Mouse (Mus musculus) liver, postnatal 0 days (tissue): ENCODE data around the gene Cacna1a. TPM values are rescaled to one million over a fixed set of nuclear protein-coding genes. Genes with fewer than 3 reads are reported as not detected.

Experiments
- ATAC-seq: fragments of 200-750 bp; cut with Nextera tagmentation; 2 replicates; pipeline ENCODE4 v1.8.0; 2017; ENCODE audit warnings: mild to moderate bottlenecking, moderate library complexity
- DNase-seq: peaks from one replicate; pipeline ENCODE4 v3.0.0-alpha.2; 2016
- H3K27ac ChIP-seq: fragments of 300-500 bp; sonication (generic); 2 replicates; pipeline ENCODE4 v1.5.1; 2014; ENCODE audit warnings: antibody characterized with exemption, moderate library complexity, mild to moderate bottlenecking, low read depth
- H3K27me3 ChIP-seq: fragments of 300-500 bp; sonication (generic); 2 replicates; pipeline ENCODE4 v1.6.1; 2014; ENCODE audit warnings: low read length, control low read depth, mixed read lengths; ENCODE audit not compliant: insufficient read depth
- H3K36me3 ChIP-seq: fragments of 300-500 bp; sonication (generic); replicated peaks from 2 replicates; pipeline ENCODE4 v1.6.1; 2014; ENCODE audit warnings: mild to moderate bottlenecking, control low read depth, low read length, moderate library complexity, mixed read lengths; ENCODE audit not compliant: insufficient read depth
- H3K4me1 ChIP-seq: fragments of 300-500 bp; sonication (generic); 2 replicates; pipeline ENCODE4 v1.6.1; 2014; ENCODE audit warnings: antibody characterized with exemption, mild to moderate bottlenecking, control low read depth; ENCODE audit not compliant: insufficient read depth
- H3K4me2 ChIP-seq: fragments of 300-500 bp; sonication (generic); 2 replicates; pipeline ENCODE4 v1.6.1; 2014; ENCODE audit warnings: low read depth, mild to moderate bottlenecking, low read length, moderate library complexity, mixed read lengths
- H3K4me3 ChIP-seq: fragments of 300-500 bp; sonication (generic); 2 replicates; pipeline ENCODE4 v1.5.1; 2014; ENCODE audit warnings: low read depth, low read length
- H3K9ac ChIP-seq: fragments of 300-500 bp; sonication (generic); replicated peaks from 2 replicates; pipeline ENCODE4 v1.6.1; 2014; ENCODE audit warnings: mild to moderate bottlenecking, moderate library complexity
- H3K9me3 ChIP-seq: fragments of 300-500 bp; sonication (generic); 2 replicates; pipeline ENCODE4 v1.6.1; 2016; ENCODE audit warnings: mild to moderate bottlenecking, control low read depth, low read length, mixed read lengths
- CTCF ChIP-seq: sonication (generic); IDR thresholded peaks from 2 replicates; pipeline ENCODE4 v1.5.1; 2016; ENCODE audit warnings: antibody characterized with exemption, low read depth
- EP300 ChIP-seq: IDR thresholded peaks from 2 replicates; pipeline ENCODE4 v1.6.1; 2016; ENCODE audit warnings: antibody characterized with exemption, low read depth, mild to moderate bottlenecking
- WGBS: fragments of 180-500 bp; shearing (Covaris S2); extraction: QIAGEN DNeasy Blood & Tissue Kit; methylation state at CpG from one replicate; pipeline ENCODE4 v1.1.7; 2014; ENCODE audit not compliant: insufficient replicate concordance; 5-methylcytosine and 5-hydroxymethylcytosine counted together
- polyA plus RNA-seq: library from polyadenylated mRNA; unstranded; fragments of >200 nt; fragmentation: Nextera tagmentation; extraction: Ambion mirVana; gene quantifications from 2 replicates; pipeline ENCODE4 v1.2.1, GENCODE M21; 2015

The Cacna1a gene
- polyA plus RNA-seq, 1 experiment from 2014 or later, result 0.49 TPM

DNA sequence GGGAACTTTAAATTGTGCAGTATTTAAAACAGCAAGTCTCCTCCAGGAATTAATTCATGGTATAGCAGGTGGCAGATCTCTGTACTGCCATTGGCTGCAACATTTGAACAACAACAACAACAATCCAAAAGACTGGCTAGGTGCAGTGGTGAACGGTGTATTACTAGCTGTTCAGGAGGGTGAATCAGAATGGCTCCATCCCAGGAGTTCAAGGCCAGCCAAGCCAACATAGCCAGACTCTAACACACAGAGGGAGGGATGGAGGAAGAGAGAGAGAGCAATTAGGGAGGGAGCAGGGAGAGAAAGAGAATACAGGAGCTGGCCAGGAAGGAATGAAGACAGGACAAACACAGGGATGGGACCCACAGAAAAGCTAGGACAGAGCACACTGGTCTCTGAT is 38.7 kb upstream of the Cacna1a start:
- H3K9ac ChIP-seq, result no peak overlapping the region
- H3K9me3 ChIP-seq, result no peaks in the 10 kb centered on the region
- WGBS, result 61% methylated on average over 1 of the region's 1 CpGs
- no peaks in the 10 kb centered on the region for H3K27me3 ChIP-seq
- no peak for ATAC-seq
- H3K4me1 ChIP-seq, result no peaks in the 10 kb centered on the region
- H3K4me3 ChIP-seq, result no peak overlapping the region
- H3K36me3 ChIP-seq, result no peaks in the 10 kb centered on the region
- TF ChIP-seq CTCF (no peak), EP300 (no peak)
- DNase-seq, result no peak
- no peak overlapping the region for H3K4me2 ChIP-seq
- H3K27ac ChIP-seq, result no peak overlapping the region

DNA sequence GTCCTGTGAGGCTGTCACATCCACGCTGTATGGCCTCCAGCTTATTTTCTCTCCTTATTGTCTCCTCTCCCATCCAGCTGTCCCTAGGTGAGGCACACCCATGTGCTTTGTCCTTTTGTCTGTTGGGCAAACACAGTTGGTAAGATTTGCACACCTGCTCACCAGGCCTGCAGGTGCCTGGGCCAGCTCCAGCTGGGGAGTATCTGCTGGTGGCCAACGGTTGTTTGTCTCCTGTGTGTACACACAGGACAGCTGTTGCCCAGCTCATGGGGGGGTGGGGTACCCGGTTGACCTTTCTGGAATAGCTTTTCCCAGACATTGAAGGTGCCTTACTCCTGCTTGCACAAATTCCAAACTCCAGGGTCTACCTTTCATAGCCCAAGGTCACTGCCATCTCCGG is 37.3 kb upstream of the Cacna1a start:
- TF ChIP-seq CTCF (no peak), EP300 (no peak)
- no peaks in the 10 kb centered on the region for H3K36me3 ChIP-seq
- no peaks in the 10 kb centered on the region for H3K27me3 ChIP-seq
- H3K4me3 ChIP-seq, result no peak overlapping the region
- H3K27ac ChIP-seq, result no peak overlapping the region
- H3K9me3 ChIP-seq, result no peaks in the 10 kb centered on the region
- no peak overlapping the region for H3K4me2 ChIP-seq
- H3K9ac ChIP-seq, result no peak overlapping the region
- DNase-seq, result no peak
- no peaks in the 10 kb centered on the region for H3K4me1 ChIP-seq
- no peak for ATAC-seq
- 55% methylated on average over 4 of the region's 4 CpGs for WGBS

DNA sequence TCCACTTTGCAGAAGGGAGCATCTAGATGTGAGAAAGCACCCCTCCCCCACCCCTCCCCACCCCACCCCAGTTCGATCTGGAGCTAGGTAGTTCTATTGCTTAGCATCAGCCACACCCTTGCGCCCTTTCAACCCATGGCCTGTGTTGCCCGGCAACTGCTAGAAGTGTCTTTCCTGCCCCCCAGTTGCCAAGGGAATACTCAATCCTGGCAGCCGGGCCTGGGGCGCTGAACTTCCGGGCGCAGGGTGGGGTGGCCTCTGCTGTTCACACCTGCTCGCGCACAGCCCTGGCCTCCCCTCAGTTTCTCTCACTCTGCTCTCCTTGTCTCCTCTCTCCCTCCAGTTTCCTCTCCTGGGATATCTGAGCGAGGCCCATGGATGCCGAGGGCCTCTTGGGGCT is 31.8 kb upstream of the Cacna1a start:
- 65% methylated on average over 10 of the region's 11 CpGs for WGBS
- TF ChIP-seq EP300, result no peak
- no peak for TF ChIP-seq CTCF
- Histone ChIP-seq H3K9ac (no peak overlapping the region), H3K4me2 (no peak overlapping the region), H3K4me3 (no peak overlapping the region), H3K27ac (no peak overlapping the region), H3K27me3 (0 out of 2 replicates have a peak, but pooled peaks cover 2% of the 10 kb centered on the region), H3K4me1 (no peaks in the 10 kb centered on the region), H3K36me3 (no peaks in the 10 kb centered on the region), H3K9me3 (no peaks in the 10 kb centered on the region)
- no peak for ATAC-seq
- no peak for DNase-seq

DNA sequence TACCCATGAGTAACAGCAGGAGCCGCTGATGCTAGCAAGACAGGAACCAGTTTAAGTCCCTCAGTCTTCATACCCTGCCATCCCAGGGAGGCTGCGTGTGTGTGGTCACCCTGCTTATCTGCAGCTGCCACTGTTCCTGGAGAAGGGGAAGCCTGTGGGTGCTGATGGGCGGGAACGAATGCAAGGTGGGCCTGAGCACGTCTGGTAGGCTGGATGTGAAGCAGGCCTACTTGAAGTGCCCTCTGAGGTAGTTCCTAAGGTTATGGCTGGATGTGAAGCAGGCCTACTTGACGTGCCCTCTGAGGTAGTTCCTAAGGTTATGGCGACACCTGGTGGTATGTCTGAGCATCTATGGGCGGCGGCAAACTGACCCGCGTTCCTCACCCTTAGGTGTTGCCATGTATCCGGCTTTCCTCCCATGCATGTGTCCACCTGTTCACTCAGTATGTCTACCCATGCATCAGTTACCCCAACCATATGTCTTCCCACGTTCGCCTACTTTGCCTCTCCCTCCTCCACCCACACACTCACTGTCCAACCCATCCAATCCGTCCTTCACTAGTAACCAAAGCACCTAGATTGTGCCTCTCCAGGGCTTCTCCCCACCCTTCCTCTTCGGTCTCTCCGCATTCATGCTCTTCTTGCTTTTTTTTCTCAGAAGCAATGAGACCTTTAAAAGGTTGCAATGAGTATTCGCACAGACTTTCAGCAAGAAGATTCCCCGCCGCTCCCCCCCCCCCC is 30.4 kb upstream of the Cacna1a start:
- H3K27ac ChIP-seq, result no peak overlapping the region
- no peaks in the 10 kb centered on the region for H3K9me3 ChIP-seq
- H3K4me2 ChIP-seq, result no peak overlapping the region
- no peak overlapping the region for H3K9ac ChIP-seq
- peak; percentile 76 for DNase-seq
- 17% methylated on average over 20 of the region's 20 CpGs for WGBS
- H3K36me3 ChIP-seq, result no peaks in the 10 kb centered on the region
- TF ChIP-seq EP300, result no peak
- peak; percentile 90 for TF ChIP-seq CTCF
- H3K27me3 ChIP-seq, result 0 out of 2 replicates have a peak, but pooled peaks cover 3% of the 10 kb centered on the region
- H3K4me1 ChIP-seq, result no peaks in the 10 kb centered on the region
- peak; percentile 43; the same call in 1 of the 2 replicates for ATAC-seq
- no peak overlapping the region for H3K4me3 ChIP-seq

DNA sequence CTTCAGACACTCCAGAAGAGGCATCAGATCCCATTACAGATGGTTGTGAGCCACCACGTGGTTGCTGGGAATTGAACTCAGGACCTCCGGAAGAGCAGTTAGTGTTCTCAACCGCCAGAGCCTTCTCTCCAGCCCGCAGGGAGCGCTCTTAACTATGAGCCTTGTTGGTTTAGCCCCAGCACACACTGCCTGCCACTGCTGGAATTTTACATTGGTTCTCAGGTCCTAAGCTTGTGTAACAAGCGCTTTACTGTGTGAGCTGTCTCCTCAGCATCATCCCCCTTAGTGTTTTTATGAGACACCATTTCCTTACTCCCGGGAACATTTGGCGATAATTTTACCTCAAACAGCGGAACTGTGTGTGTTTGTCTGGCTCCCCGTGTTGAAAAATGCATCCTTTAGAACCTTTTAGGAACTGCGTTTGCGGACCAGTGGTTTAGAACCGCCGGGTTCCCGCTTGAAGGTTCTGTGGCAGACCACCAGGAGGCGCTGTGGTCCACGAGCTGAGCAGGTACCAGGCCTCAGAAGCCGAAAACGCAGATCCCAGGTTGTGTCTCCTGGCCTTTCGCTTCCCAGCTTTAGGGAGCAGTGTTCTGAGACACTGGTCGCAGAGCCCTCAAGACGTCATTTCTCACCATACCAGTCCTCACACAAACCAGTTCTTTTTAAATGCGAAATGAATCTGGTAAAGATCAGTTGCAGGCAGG is 24.7 kb upstream of the Cacna1a start:
- DNase-seq (peak; percentile 79), ATAC-seq (no peak)
- H3K36me3 ChIP-seq, result no peaks in the 10 kb centered on the region
- no peak overlapping the region for H3K4me2 ChIP-seq
- no peaks in the 10 kb centered on the region for H3K4me1 ChIP-seq
- H3K9ac ChIP-seq, result no peak overlapping the region
- TF ChIP-seq EP300, result no peak
- TF ChIP-seq CTCF, result peak; percentile 94
- 0 out of 2 replicates have a peak, but pooled peaks cover 6% of the 10 kb centered on the region for H3K27me3 ChIP-seq
- no peak overlapping the region for H3K4me3 ChIP-seq
- no peaks in the 10 kb centered on the region for H3K9me3 ChIP-seq
- H3K27ac ChIP-seq, result no peak overlapping the region
- WGBS, result 17% methylated on average over 23 of the region's 23 CpGs

DNA sequence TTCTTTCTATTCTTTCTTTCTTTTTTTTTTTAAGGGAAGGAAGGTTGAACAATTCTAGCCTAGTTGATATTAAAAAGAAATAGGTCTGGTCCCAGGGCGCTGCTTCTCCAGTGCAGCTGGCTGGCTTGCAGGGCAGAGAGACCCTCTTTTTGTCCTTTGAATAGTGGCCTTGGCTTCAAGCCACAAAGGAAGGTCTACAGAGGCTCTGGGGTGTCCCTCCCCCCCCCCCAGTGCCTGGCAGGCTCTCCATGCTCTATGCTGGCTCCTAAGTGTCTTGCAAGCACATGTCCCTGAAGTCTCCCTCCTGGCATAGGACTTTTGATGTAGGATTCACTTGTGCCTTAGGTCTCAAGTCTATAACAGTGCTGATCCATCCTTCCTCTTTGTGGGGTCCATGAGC is 23.0 kb upstream of the Cacna1a start:
- Histone ChIP-seq H3K4me1 (no peaks in the 10 kb centered on the region), H3K36me3 (no peaks in the 10 kb centered on the region), H3K27me3 (0 out of 2 replicates have a peak, but pooled peaks cover 6% of the 10 kb centered on the region), H3K4me3 (no peak overlapping the region), H3K4me2 (no peak overlapping the region), H3K9me3 (no peaks in the 10 kb centered on the region), H3K27ac (no peak overlapping the region), H3K9ac (no peak overlapping the region)
- WGBS, result 67% methylated on average over 1 of the region's 1 CpGs
- DNase-seq (no peak), ATAC-seq (no peak)
- no peak for TF ChIP-seq EP300
- TF ChIP-seq CTCF, result no peak
